Mouse (Mus musculus): ENCODE measurements around the gene Plk5. TPM values are rescaled to one million over a fixed set of nuclear protein-coding genes. Genes with fewer than 3 reads are reported as not detected.

The Plk5 gene
- polyA plus RNA-seq, 1 experiment = 0.04 TPM

- H3K27ac ChIP-seq (ENCODE audit: insufficient read depth, low read length) = no peak overlapping the region
- no peak overlapping the region for H3K4me3 ChIP-seq (ENCODE audit: extremely low read depth, insufficient read depth, insufficient read length)
- peaks cover 33% of the 10 kb centered on the region for H3K4me1 ChIP-seq (ENCODE audit: control insufficient read depth, insufficient read depth, insufficient read length)
- H3K36me3 ChIP-seq (ENCODE audit: control insufficient read depth, insufficient read depth, low read length) = peaks cover 13% of the 10 kb centered on the region
- no peaks in the 10 kb centered on the region; the same call in 1 of the 2 replicates for H3K27me3 ChIP-seq (ENCODE audit: control insufficient read depth, insufficient read depth, low read length)
- no peak for DNase-seq (ENCODE audit: low read depth in 1 of 2, low spot score in 2 of 2)
- TF ChIP-seq CTCF (IDR thresholded peaks at IDR 0.05; ENCODE audit: extremely low read depth, insufficient read depth, insufficient read length, insufficient replicate concordance) (no peak), POLR2A (IDR thresholded peaks at IDR 0.05; ENCODE audit: low read depth, low read length) (no peak)
- WGBS = 71% methylated on average over 11 of the region's 11 CpGs
These were observed 39.9 kb upstream of the Plk5 start for GRCm38 (mm10) chr10:80316359-80316781.

DNA sequence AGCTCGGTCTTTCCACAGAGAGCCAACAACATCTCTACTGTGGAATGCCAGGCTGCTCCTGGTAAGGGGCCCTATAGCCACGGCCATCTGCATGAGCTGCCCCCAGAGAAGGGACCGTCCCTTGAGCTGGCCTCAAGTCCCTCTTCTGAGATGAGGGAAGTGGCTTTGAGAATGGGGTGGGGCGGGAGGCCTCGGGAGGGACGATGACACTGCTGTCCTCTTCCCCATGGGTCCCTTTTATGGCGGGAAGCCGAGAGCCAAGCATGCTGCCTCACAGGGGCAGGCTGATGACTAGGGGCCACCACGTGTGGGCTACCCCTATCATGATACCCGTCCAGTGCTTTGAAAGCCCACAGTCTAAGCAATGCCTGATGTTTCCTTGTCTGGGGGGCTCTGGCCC lies 39.2 kb upstream of the Plk5 start:
- H3K4me1 ChIP-seq (ENCODE audit: control insufficient read depth, insufficient read depth, insufficient read length) = peaks cover 39% of the 10 kb centered on the region
- H3K36me3 ChIP-seq (ENCODE audit: control insufficient read depth, insufficient read depth, low read length) = peaks cover 13% of the 10 kb centered on the region
- no peak overlapping the region for H3K27ac ChIP-seq (ENCODE audit: insufficient read depth, low read length)
- 52% methylated on average over 10 of the region's 10 CpGs for WGBS
- no peak for TF ChIP-seq POLR2A (IDR thresholded peaks at IDR 0.05; ENCODE audit: low read depth, low read length)
- TF ChIP-seq CTCF (IDR thresholded peaks at IDR 0.05; ENCODE audit: extremely low read depth, insufficient read depth, insufficient read length, insufficient replicate concordance) = no peak
- H3K4me3 ChIP-seq (ENCODE audit: extremely low read depth, insufficient read depth, insufficient read length) = no peak overlapping the region
- no peaks in the 10 kb centered on the region; the same call in 1 of the 2 replicates for H3K27me3 ChIP-seq (ENCODE audit: control insufficient read depth, insufficient read depth, low read length)
- DNase-seq (ENCODE audit: low read depth in 1 of 2, low spot score in 2 of 2) = no peak

- peak; percentile 86 for TF ChIP-seq POLR2A (IDR thresholded peaks at IDR 0.05; ENCODE audit: low read depth, low read length)
- no peak for TF ChIP-seq CTCF (IDR thresholded peaks at IDR 0.05; ENCODE audit: extremely low read depth, insufficient read depth, insufficient read length, insufficient replicate concordance)
- WGBS = under 1% methylated on average over 34 of the region's 34 CpGs
These were observed 35.9 kb upstream of the Plk5 start, which contains the start of gene 2310011J03Rik for GRCm38 (mm10) chr10:80320340-80320760. 2310011J03Rik (minus strand) TSS chr10:80320537.

DNA sequence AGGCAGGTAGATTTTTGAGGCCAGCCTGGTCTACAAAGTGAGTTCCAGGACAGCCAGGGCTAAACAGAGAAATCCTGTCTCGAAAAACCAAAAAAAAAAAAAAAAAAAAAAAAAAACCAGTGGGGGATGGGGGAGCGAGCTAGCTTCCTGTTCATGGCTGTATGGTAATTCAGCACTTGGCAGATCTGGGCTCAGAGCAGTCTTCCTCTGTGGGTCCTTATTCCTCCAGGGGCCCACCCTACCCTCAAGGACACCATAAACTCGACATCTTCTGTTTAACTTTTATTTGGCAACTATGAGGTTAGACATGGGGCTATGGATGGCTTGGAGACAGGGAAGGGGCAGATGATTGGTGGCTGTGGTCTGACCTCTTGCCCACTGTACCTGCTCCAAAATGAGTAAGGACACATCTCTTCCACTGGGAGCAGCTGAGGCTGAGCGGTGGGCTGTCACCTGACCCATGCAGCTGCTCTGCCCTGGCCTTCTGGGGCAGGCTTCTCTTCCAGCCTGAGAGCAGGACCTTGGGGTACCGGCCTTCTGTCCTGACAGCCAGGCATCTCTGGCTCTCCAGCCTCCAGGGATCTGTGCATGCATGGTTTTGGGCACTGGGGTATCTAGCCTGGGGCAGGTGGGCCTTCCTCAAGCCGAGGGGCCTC lies 35.1 kb upstream of the Plk5 start:
- no peaks in the 10 kb centered on the region for H3K27me3 ChIP-seq (ENCODE audit: control insufficient read depth, insufficient read depth, low read length)
- WGBS = 46% methylated on average over 6 of the region's 6 CpGs
- H3K36me3 ChIP-seq (ENCODE audit: control insufficient read depth, insufficient read depth, low read length) = peaks cover 13% of the 10 kb centered on the region
- TF ChIP-seq POLR2A (IDR thresholded peaks at IDR 0.05; ENCODE audit: low read depth, low read length) = no peak
- no peak for TF ChIP-seq CTCF (IDR thresholded peaks at IDR 0.05; ENCODE audit: extremely low read depth, insufficient read depth, insufficient read length, insufficient replicate concordance)
- H3K4me1 ChIP-seq (ENCODE audit: control insufficient read depth, insufficient read depth, insufficient read length) = peaks cover 33% of the 10 kb centered on the region
- H3K4me3 ChIP-seq (ENCODE audit: extremely low read depth, insufficient read depth, insufficient read length) = no peak overlapping the region
- no peak for DNase-seq (ENCODE audit: low read depth in 1 of 2, low spot score in 2 of 2)
- peak overlapping the region; percentile 34 for H3K27ac ChIP-seq (ENCODE audit: insufficient read depth, low read length)

More at GRCm38 (mm10) chr10:80320340-80320760, 35.9 kb upstream of the Plk5 start, which contains the start of gene 2310011J03Rik:
- Histone ChIP-seq H3K27me3 (ENCODE audit: control insufficient read depth, insufficient read depth, low read length) (no peaks in the 10 kb centered on the region; the same call in 1 of the 2 replicates), H3K4me1 (ENCODE audit: control insufficient read depth, insufficient read depth, insufficient read length) (peaks cover 33% of the 10 kb centered on the region), H3K4me3 (ENCODE audit: extremely low read depth, insufficient read depth, insufficient read length) (peak within 1 kb of the TSS; percentile 77), H3K27ac (ENCODE audit: insufficient read depth, low read length) (peak within 1 kb of the TSS; percentile 73), H3K36me3 (ENCODE audit: control insufficient read depth, insufficient read depth, low read length) (peaks cover 13% of the 10 kb centered on the region)
- DNase-seq (ENCODE audit: low read depth in 1 of 2, low spot score in 2 of 2) = peak; percentile 80 to 90

DNA sequence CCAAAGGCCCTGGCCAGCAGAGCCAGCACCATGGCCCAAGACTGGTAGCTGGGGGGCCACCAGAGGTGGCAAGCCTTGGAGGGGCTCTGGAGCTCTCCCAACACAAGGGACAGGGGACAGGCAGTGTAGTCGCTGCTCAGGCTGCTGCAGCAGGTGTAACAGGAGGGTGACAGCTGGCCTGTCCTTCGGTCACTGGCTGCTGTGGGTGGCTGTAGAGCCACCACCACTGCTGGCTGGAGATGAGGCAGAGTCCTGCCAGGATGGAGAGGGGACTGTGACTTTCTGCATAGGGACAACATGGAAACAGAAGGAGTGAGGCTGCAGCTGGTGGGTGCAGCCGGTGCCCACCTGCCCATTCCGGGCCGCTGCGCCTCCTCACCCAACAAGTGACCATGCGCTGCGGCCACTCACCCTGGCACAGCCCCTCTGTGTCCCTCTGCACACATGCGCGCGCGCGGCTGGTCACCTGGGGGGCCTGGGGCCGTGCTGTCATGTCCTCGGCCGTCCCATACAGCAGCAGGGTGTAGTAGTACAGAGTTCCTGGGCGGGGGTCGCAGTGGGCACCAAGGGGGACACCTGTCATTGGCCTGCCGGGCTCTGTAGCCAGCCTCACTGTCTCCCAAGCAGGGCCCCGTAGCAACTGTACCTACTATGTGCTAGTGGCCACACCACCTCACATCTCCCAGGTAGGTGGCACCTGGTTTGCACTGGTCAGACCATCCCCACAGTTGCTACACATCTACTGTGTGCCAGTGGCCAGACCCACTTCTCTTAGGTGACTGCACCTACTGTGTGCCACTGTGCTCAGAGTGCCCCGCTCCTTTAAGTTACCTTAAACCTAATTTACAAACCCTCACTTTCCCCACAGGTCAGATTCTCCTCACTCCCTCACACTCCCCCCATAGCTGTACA lies 34.3 kb upstream of the Plk5 start:
- H3K36me3 ChIP-seq (ENCODE audit: control insufficient read depth, insufficient read depth, low read length) = peaks cover 13% of the 10 kb centered on the region
- TF ChIP-seq CTCF (IDR thresholded peaks at IDR 0.05; ENCODE audit: extremely low read depth, insufficient read depth, insufficient read length, insufficient replicate concordance) = no peak
- TF ChIP-seq POLR2A (IDR thresholded peaks at IDR 0.05; ENCODE audit: low read depth, low read length) = no peak
- no peak overlapping the region for H3K27ac ChIP-seq (ENCODE audit: insufficient read depth, low read length)
- H3K4me1 ChIP-seq (ENCODE audit: control insufficient read depth, insufficient read depth, insufficient read length) = peaks cover 33% of the 10 kb centered on the region
- H3K27me3 ChIP-seq (ENCODE audit: control insufficient read depth, insufficient read depth, low read length) = no peaks in the 10 kb centered on the region
- 94% methylated on average over 20 of the region's 21 CpGs for WGBS
- no peak for DNase-seq (ENCODE audit: low read depth in 1 of 2, low spot score in 2 of 2)
- H3K4me3 ChIP-seq (ENCODE audit: extremely low read depth, insufficient read depth, insufficient read length) = no peak overlapping the region

DNA sequence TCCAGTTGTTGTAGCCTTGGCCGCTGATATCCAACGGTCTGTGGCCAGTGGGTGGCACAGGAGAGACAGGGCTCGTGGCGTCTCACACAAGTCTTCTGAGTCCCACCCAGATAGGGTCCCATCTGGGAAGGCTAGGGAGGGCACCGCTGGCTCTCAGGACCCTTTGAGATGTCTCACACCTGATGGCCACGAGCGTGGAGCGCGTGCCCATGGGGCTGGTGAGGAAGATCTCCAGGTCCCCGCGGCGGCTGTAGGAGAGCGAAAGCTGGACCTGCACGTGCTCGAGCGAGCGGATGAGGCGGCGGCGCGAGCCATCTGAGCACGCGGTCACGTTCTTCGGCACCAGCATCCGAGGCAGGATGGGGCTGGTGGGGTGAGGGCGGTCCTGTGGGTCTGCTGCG lies 33.4 kb upstream of the Plk5 start:
- peaks cover 11% of the 10 kb centered on the region for H3K36me3 ChIP-seq (ENCODE audit: control insufficient read depth, insufficient read depth, low read length)
- TF ChIP-seq CTCF (IDR thresholded peaks at IDR 0.05; ENCODE audit: extremely low read depth, insufficient read depth, insufficient read length, insufficient replicate concordance) (no peak), POLR2A (IDR thresholded peaks at IDR 0.05; ENCODE audit: low read depth, low read length) (no peak)
- DNase-seq (ENCODE audit: low read depth in 1 of 2, low spot score in 2 of 2) = no peak
- WGBS = 2% methylated on average over 27 of the region's 28 CpGs
- H3K27ac ChIP-seq (ENCODE audit: insufficient read depth, low read length) = no peak overlapping the region
- no peaks in the 10 kb centered on the region for H3K27me3 ChIP-seq (ENCODE audit: control insufficient read depth, insufficient read depth, low read length)
- H3K4me3 ChIP-seq (ENCODE audit: extremely low read depth, insufficient read depth, insufficient read length) = peak overlapping the region; percentile 76; the same call in 1 of the 2 replicates
- peaks cover 33% of the 10 kb centered on the region for H3K4me1 ChIP-seq (ENCODE audit: control insufficient read depth, insufficient read depth, insufficient read length)
